Mouse (Mus musculus) small intestine, adult 2 months (tissue): ENCODE measurements around the gene Glis1.

ENCODE experiments used
- CTCF ChIP-seq: fragments of 200-500 bp; IDR thresholded peaks from 2 replicates; pipeline ENCODE4 v1.5.1; 2012; ENCODE audit warnings: low read depth, mild to moderate bottlenecking, control low read depth, inconsistent platforms, low read length, moderate library complexity, mixed read lengths; ENCODE audit not compliant: insufficient replicate concordance, insufficient read length; ENCODE audit errors: extremely low read depth
- POLR2A ChIP-seq: fragments of 200-500 bp; IDR thresholded peaks from 2 replicates; pipeline ENCODE4 v1.6.1; 2012; ENCODE audit warnings: low read depth, mild to moderate bottlenecking, control low read depth, inconsistent platforms, low read length, moderate library complexity

GRCm38 (mm10) chr4:107636099-107636498 lies 201.7 kb downstream of the Glis1 start:
- no peak for TF ChIP-seq CTCF
- TF ChIP-seq POLR2A = no peak
